Mouse (Mus musculus) CD8-positive naive resting alpha-beta T cell, adult 57 days (primary cell): ENCODE data around the gene Gm5128. TPM values are rescaled to one million over a fixed set of nuclear protein-coding genes. Genes with fewer than 3 reads are reported as not detected.

ENCODE experiments used
- total RNA-seq: library from RNA; stranded (reverse); gene quantifications from one replicate; pipeline ENCODE4 v1.2.4, GENCODE M21; 2023

Gene Gm5128
- not detected for total RNA-seq

DNA sequence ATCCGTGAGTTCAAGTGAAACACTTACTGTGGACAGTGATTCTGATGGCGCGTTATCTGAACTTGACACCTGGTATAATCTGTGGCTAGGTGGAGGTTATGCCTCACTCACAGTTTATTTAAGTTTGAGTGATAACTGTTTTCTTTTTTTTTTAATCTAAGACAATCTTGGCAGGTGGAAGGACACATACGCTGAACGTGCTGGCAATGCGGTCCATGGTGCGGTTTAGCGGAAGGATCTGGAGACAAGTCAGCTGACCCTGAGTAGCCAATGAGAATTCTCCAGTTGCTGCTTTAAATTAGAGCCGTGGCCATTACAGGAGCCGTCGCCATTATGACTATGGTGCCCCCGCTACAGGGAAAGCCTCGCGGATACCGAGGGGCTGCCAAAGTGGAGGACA lies at the start of gene Gm5128:
Gene Gm5128 (plus strand): TSS at position 301 of the 400 bp plus-strand sequence.

Other genes with a start within 250 kb of the Gm5128 start
- gene Gm15023, start 195.7 kb upstream of the Gm5128 start, total RNA-seq = not detected
- not detected for gene Tceal6, start 162.6 kb upstream of the Gm5128 start, total RNA-seq
- gene Pramel3, start 71.0 kb upstream of the Gm5128 start, total RNA-seq = not detected
- gene Gm7903, start 60.6 kb downstream of the Gm5128 start, total RNA-seq = not detected
- not detected for gene AV320801, start 121.3 kb downstream of the Gm5128 start, total RNA-seq
- not detected for gene Nxf7, start 225.5 kb downstream of the Gm5128 start, total RNA-seq